Mouse (Mus musculus): ENCODE measurements around the gene Ces1e.
"Not testable (repeated sequence)": the region's sequence is repeated elsewhere in the genome, so short reads cannot be mapped to it uniquely, and the experiment has no call there.

Ces1e gene

GRCm38 (mm10) chr8:93229446-93229845 is at the start of gene Ces1e:
Gene Ces1e (minus strand): TSS chr8:93229619.
- DNase-seq, result peak; percentile 70

DNA sequence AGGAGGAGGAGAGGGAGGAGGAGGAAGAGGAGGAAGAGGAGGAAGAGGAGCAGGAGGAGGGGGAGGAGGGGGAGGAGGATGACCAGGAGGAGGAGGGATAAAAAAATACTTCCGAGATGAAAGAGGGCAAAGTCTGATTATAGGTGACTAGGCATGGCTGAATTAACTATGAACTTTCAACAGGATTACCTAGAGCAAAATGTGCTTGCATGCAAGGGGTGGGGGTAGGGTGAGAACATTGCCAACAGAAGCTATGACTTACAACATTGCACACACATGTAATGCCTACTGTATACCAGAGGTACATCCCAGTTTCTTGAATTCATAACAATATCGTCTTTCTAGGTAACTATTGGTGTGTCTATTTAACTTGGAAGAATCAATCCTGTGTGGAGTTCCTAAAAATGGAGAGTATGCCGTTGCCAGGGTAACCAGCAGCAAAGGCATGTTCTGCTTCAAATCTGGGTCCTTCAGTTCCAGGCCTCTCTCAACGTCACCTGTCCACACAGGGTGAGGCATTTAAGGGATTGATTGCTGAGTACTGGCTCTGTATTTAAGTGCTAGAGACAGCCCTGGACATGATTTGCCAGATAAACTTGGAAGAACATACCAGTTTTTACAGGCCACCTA is 48.9 kb upstream of the Ces1e start:
- no peak for DNase-seq

DNA sequence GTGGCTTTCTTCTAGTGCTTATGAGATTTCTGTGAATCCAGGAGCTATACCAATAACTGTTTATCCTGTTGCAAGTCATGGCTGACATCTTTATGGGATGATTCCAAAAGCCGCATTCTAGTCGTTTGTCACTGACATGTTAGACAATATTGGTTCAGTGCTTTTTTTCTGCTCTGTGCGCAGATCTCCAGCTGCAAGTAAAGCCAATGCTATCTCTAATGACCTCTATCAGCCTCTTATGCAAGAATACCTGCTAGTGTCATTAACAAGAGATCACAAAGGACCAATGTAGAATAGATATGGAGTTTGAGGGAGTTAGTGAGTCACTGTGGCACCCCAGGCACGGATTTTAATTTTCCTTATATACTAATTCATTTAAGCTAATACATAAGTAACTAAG is 45.2 kb upstream of the Ces1e start:
- DNase-seq, result no peak

DNA sequence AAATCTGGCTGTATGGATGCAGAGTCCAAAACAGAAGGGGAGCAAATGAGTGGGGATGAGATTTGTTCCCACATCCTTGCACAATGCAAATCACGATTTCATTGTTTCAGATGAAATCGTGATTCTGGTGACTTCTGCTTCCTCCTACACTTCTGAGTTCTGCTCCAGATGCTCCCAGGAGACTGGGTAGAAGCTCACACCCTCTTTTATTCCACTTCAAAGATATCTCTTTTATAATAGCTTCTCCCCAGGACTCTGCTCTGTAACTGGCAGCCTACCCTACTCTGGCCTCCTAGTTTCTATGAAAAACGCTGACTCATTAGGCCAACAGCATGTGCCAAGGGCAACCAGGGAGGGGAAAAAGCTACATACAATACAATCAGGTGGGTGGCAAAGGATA is 43.9 kb upstream of the Ces1e start:
- no peak for DNase-seq

GRCm38 (mm10) chr8:93272686-93273085 is 43.3 kb upstream of the Ces1e start:
- DNase-seq, result no peak

DNA sequence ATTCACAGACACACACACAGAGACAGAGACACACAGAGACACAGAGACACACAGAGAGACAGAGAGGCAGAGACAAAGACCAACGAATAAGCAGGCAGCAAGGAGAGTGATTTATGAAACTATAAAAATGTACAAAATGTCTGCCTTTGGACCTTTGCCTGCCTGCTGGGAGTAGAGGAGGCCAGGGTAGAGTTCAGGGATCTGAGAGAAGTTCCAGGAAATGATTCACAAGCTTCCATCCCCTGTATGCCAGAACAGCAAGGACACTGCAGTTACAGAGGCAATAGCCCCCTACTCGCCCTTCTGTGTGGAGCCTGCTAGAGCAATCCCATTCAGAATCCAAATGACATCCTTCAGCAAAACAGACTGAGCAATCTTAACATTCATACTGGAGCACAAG is 32.0 kb upstream of the Ces1e start:
- DNase-seq, result no peak

DNA sequence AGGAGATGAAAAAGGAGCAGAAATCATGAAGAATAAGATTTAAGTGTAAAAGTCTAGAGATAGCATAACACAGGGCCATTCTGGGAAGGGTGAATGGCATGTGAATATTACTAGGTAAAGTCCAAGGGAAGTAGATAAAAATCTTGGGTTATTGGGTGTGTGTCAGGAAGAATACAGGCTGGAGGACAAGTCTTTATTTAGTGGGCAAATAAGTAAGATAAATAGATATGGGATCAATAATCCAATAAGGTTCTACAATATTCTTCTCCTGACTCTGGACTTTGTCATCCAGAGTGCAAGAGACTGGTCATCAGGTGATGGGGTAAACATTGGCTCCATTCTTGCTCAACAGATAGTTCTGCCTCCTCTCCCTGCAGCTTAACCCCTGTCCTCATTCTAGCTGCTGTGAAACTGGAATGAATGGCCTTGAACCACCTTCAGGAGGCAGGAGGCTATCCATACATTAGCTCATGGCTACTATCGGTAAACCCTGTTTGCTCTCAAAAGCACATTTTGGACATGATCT is 23.0 kb upstream of the Ces1e start:
- DNase-seq, result no peak

DNA sequence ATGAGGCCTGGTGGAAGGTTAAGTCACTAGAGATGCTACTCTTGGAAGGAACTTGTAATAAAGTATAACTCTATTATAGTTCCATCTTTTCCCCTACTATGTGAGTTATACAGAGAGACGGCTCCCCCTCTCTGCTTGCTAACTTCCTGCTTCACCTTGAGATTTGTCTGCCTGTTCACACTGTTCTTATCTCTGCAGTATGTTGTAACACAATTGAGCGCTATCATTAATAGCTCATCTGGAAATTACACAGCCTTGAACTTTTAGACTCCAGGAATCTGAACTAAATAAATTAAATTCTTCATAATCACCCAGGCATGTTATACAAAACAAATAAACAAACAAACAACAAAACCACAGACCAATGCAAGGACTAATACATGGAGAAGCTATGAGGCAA is 16.6 kb upstream of the Ces1e start:
- DNase-seq, result no peak

DNA sequence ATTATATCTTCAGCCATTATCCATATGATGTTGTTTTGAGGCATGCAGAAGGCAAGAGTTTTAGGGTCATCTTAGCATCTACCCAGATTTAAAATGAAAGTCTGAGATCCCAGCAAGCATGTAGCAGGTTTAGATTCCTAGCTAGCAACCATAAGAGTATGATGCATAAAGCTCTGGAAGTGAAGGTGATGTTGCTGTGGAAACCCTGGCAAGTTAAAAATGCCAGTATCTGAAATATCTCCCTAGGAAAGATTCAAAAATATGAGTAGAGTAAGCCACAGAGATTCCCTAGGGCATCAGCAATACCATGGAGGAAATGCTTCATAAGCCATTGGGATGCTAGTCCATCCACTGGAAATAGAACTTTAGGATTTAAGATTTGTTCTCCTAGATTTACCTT is 10.5 kb upstream of the Ces1e start:
- no peak for DNase-seq

GRCm38 (mm10) chr8:93235681-93236080 is 6.3 kb upstream of the Ces1e start:
- DNase-seq, result no peak

- peak; percentile 22 for DNase-seq
These were observed 5.3 kb upstream of the Ces1e start for GRCm38 (mm10) chr8:93234706-93235105.

- no peak for DNase-seq
These were observed 4.6 kb upstream of the Ces1e start for GRCm38 (mm10) chr8:93234068-93234467.

DNA sequence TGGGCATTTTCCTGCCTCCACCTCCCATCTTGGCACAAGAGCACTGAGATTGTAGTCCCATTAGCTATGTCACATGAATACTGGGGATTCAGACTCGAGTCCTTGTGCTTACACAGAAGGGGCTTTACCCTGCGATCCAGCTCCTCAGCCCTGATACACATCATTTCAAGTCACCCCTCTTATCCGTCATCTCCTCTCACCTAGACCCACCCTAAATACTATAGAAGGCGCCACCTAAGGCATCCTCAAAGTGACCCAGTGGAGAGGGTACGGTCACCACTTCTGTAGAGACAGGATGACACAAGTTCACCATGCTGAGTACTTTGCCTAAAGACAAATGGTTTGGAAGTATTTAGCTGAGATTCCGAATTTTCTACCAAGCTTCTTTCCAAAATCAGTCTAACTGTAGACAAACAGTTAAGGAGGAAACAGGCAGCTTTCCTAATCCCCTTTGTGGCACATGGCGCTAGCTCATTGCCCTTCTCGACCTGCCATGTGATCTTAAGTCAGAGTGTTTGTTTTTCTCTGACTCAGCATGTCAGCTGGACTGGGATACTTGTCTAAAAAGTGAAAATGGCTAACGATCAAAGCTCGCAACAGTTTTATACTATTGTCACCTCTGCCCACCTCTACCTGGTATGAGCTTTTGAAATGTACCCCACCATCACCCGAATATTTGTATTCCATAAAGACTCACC is 597 bp downstream of the Ces1e start:
- DNase-seq, result peak; percentile 79

- peak; percentile 64 for DNase-seq
These were observed 2.9 kb downstream of the Ces1e start for GRCm38 (mm10) chr8:93226471-93226870.

DNA sequence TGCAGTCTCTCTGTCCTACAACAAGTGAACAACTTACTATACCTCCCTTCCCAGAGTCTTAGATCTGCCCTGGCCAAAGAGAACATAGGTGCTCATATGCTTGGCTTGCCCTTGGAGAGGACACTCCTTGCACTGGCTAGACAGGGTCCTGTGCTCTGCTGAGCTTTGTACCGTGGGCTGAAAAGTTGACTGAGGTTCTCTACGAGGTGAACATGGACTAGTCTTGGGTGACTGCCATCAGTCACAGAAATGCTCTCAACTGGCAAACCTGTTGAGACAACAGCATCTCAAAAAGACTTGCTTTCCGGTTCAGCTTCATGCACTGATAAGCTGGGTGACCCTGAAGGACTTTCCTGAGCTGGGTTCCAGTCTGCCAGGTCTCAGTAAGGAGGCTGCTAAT is 7.5 kb downstream of the Ces1e start:
- no peak for DNase-seq

- peak; percentile 35 for DNase-seq
These were observed 11.6 kb downstream of the Ces1e start for GRCm38 (mm10) chr8:93217867-93218266.

DNA sequence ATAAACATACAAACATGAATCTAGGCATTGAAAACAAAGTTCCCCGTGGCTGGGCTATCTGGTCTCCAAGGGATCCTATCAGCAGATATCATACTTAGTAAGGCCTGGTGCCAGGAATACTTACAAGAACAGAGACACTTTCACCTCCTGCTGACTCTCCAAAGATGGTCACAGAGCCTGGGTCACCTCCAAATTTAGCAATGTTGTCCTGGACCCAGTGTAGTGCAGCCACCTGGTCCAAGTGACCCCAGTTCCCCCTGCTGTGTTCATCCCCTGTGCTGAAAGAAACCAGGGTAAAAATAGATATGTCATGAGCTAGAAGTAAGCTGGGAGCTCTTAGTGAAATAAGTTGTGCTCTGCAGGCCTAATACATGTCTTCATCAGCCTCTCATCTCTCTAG is 12.0 kb downstream of the Ces1e start:
- DNase-seq, result no peak

GRCm38 (mm10) chr8:93211091-93211490 is 18.3 kb downstream of the Ces1e start:
- DNase-seq, result no peak

DNA sequence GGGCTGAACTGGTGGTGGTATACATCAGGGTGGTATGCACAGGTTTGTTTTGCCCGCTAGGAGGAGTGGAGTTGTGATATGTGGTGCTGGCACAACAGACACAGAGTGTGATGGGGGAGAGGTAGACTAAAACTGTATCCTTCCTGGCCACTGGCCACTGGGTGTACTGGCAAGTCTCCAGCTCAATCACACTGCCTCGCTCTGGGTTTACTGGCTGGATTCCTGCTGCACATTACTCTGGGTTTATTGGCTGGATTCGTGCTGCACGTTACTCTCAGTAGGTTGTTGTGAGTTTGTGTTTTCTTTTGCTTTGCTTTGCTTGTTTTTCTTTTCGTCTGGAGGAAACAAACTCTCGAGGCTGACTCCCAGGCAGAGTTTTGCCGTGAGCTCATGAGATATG is 30.3 kb downstream of the Ces1e start:
- not testable (repeated sequence) for DNase-seq

- peak; percentile 95 for DNase-seq
These were observed 31.5 kb downstream of the Ces1e start, which contains the start of gene Ces1d for GRCm38 (mm10) chr8:93197685-93198525. Gene Ces1d (minus strand): TSS chr8:93197838.

DNA sequence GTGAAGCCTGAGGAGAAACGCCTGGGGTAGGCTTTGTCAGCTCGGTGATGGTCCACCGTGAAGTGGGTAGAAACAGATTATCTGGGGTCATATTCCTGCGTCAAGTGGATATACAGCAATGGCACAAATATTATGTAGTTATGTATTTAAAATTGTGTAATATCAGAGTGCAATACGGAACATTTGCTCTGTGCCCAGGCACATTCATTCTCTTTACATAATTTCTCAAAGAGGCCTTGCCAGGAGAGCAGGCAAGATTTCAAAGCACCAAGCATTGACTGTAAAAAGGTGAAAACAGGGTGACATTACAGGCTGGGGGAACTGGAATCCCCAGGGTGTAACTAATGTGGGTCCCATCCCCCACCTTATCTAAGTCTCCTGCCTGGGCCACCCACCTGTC is 33.0 kb downstream of the Ces1e start:
- DNase-seq, result peak; percentile 25

DNA sequence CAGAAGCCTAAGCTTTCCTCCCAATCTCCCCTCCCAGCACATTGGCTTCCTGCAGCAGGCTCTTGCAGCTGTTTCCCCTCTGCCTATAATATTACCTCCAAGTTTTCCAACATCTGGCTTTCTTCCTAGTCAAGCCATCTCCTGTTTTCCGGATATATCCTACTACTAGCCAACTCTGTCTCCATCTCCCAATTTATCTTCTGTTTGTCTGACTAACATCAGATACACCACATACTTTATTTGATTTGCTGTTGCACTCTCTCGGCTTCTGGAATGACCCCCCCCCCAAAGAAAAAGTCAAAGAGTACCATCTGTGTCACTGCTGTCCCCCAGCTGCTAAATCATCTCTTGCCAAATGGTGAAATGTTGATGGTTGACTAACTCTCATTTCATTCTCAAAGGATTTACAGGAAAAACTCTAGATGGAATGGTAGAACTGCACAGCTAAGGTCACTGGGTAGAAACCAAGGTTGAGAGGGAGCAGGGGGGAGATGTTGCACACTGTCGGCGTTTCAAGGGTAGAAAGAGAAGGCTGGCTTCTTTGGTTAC is 48.8 kb downstream of the Ces1e start:
- peak; percentile 52 for DNase-seq

DNA sequence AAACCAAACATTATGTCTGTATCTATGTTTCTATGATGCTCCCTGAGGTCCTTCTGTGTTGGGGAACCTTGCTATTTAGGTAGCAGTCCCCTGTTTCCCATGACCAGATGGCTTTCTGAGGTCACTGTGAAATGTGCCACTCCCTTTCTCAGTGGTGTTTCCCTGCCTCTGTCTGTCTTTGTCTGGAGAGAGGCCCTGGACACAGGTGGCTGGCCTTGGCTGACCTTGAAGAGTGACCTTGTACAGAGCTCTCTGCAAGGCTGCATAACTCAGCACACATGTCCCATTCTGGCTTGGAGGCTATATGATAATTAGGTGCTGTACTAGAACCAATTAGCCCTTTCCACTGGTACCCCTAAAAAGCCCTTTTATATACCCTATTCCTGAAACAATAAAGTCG is 52.8 kb downstream of the Ces1e start:
- no peak for DNase-seq

Measured in lung, postnatal 36 days (tissue).